Mouse (Mus musculus) hindbrain, embryonic 16.5 days (tissue): ENCODE measurements around the gene Klhl7. TPM values are rescaled to one million over a fixed set of nuclear protein-coding genes. Genes with fewer than 3 reads are reported as not detected.

Experiments used
- polyA plus RNA-seq: library from polyadenylated mRNA; unstranded; fragments of >200 nt; fragmentation: Nextera tagmentation; extraction: Ambion mirVana; gene quantifications from 2 replicates; pipeline ENCODE4 v1.2.1, GENCODE M21; 2015

Klhl7 gene
- polyA plus RNA-seq, 1 experiment from 2014 or later: 132 TPM

Other genes with a start within 250 kb of the Klhl7 start
- gene Fam126a, start 69.9 kb upstream of the Klhl7 start, polyA plus RNA-seq: 24.0 and 31.0 TPM in 2 replicates
- 11.9 and 13.5 TPM in 2 replicates for gene Nupl2, start 64.4 kb downstream of the Klhl7 start, polyA plus RNA-seq